Mouse (Mus musculus) small intestine, adult 2 months (tissue): ENCODE measurements around the gene Ahcyl1. TPM values are rescaled to one million over a fixed set of nuclear protein-coding genes. Genes with fewer than 3 reads are reported as not detected.
"Not testable (repeated sequence)": the region's sequence is repeated elsewhere in the genome, so short reads cannot be mapped to it uniquely, and the experiment has no call there.

Experiments used
- H3K27ac ChIP-seq: fragments of 200-500 bp; 2 replicates; pipeline ENCODE4 v1.5.1; 2012; ENCODE audit warnings: low read depth, low read length, control low read depth, inconsistent platforms; ENCODE audit not compliant: insufficient read depth
- H3K27me3 ChIP-seq: fragments of 200-500 bp; 2 replicates; pipeline ENCODE4 v1.6.1; 2012; ENCODE audit warnings: mild to moderate bottlenecking, moderate library complexity, low read length, inconsistent platforms; ENCODE audit not compliant: control insufficient read depth, insufficient read depth
- H3K36me3 ChIP-seq: fragments of 200-500 bp; 2 replicates; pipeline ENCODE4 v1.6.1; 2012; ENCODE audit warnings: mild to moderate bottlenecking, low read length, control low read depth, inconsistent platforms; ENCODE audit not compliant: control insufficient read depth, insufficient read depth
- H3K4me1 ChIP-seq: fragments of 200-500 bp; 2 replicates; pipeline ENCODE4 v1.6.1; 2012; ENCODE audit warnings: low read length, inconsistent platforms, mixed read lengths; ENCODE audit not compliant: control insufficient read depth, insufficient read depth, insufficient read length
- H3K4me3 ChIP-seq: fragments of 200-500 bp; 2 replicates; pipeline ENCODE4 v1.5.1; 2012; ENCODE audit warnings: low read depth, mild to moderate bottlenecking, control low read depth, inconsistent platforms, low read length, moderate library complexity
- CTCF ChIP-seq: fragments of 200-500 bp; IDR thresholded peaks from 2 replicates; pipeline ENCODE4 v1.5.1; 2012; ENCODE audit warnings: low read depth, mild to moderate bottlenecking, control low read depth, inconsistent platforms, low read length, moderate library complexity, mixed read lengths; ENCODE audit not compliant: insufficient replicate concordance, insufficient read length; ENCODE audit errors: extremely low read depth
- POLR2A ChIP-seq: fragments of 200-500 bp; IDR thresholded peaks from 2 replicates; pipeline ENCODE4 v1.6.1; 2012; ENCODE audit warnings: low read depth, mild to moderate bottlenecking, control low read depth, inconsistent platforms, low read length, moderate library complexity
- WGBS: fragments of 180-500 bp; shearing (Covaris S2); methylation state at CpG from one replicate; pipeline ENCODE4 v1.1.7; 2018; 5-methylcytosine and 5-hydroxymethylcytosine counted together
- polyA plus RNA-seq: library from polyadenylated mRNA; depleted of rRNA; stranded (reverse); fragments of >200 nt; gene quantifications from 2 replicates; pipeline ENCODE4 v1.2.3, GENCODE M21; 2012

Ahcyl1 gene
- polyA plus RNA-seq, 1 experiment = 31.6 TPM

DNA sequence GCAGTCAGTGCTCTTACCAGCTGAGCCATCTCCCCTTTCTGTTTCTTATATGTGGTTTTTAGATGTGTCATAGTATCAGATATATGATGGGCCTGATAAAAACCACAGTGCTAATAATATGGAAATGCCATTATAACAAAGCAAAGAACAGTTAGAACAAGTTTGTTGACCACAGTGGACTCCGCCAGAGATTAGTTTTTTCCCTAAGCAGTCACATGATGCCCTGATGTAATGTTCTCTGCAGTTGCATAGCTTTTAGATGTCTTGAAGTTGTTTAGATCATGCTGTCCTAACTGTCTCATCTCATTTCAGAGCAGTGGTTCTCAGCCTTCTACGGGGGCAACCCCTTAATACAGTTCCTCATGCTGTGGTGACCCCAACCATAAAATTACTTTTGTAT, 40.2 kb downstream of the Ahcyl1 start:
- Histone ChIP-seq H3K4me3 (no peak overlapping the region), H3K36me3 (peaks cover 9% of the 10 kb centered on the region; the same call in 1 of the 2 replicates), H3K27ac (no peak overlapping the region), H3K27me3 (no peaks in the 10 kb centered on the region), H3K4me1 (no peaks in the 10 kb centered on the region)
- TF ChIP-seq CTCF (no peak), POLR2A (no peak)
- 83% methylated on average over 2 of the region's 2 CpGs for WGBS

DNA sequence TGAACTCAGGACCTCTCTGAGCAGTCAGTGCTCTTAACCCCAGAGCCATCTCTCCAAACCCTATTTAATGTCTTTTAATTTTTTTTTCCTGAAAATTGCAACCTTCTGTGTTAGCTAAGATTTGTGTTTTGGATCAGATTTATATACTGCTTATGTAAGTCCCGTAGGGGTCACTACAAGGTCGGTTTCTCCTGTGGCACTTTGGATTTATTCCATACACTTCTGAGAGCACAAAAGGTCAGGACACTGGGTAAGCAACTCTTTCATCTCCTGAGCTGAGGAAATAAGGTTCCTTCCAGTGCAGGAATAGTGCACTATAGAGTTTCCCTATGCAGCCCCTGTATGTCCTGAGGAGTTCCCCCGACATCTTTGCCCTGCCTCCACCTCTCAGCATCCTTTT, 40.9 kb downstream of the Ahcyl1 start:
- TF ChIP-seq POLR2A = no peak
- no peak for TF ChIP-seq CTCF
- H3K27me3 ChIP-seq = no peaks in the 10 kb centered on the region
- H3K27ac ChIP-seq = no peak overlapping the region
- peaks cover 4% of the 10 kb centered on the region; the same call in 1 of the 2 replicates for H3K36me3 ChIP-seq
- 74% methylated on average over 3 of the region's 3 CpGs for WGBS
- no peak overlapping the region for H3K4me3 ChIP-seq
- H3K4me1 ChIP-seq = no peaks in the 10 kb centered on the region

GRCm38 (mm10) chr3:107654861-107655260, 41.5 kb downstream of the Ahcyl1 start:
- TF ChIP-seq CTCF (no peak), POLR2A (no peak)
- H3K27me3 ChIP-seq = no peaks in the 10 kb centered on the region
- no peak overlapping the region for H3K4me3 ChIP-seq
- WGBS = 68% methylated on average over 3 of the region's 3 CpGs
- H3K4me1 ChIP-seq = peaks cover 1% of the 10 kb centered on the region; the same call in 1 of the 2 replicates
- H3K27ac ChIP-seq = no peak overlapping the region
- H3K36me3 ChIP-seq = 0 out of 2 replicates have a peak, but pooled peaks cover 2% of the 10 kb centered on the region

DNA sequence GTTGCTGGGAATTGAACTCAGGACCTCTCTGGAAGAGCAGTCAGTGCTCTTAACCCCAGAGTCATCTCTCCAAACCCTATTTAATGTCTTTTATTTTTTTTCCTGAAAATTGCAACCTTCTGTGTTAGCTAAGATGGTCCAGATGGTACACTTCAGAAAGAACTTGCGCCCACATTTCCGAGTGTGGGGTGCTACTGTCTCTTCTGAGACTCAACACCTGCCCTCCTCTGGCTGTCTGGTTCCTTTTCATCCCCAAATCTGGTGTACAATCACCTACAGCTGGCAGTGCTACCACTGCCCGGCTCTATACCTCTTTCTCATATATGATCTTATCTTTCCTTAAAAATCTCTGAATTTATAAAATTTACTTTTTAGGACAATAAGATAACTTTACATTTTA, 43.4 kb downstream of the Ahcyl1 start:
- peaks cover 8% of the 10 kb centered on the region for H3K4me1 ChIP-seq
- no peaks in the 10 kb centered on the region for H3K36me3 ChIP-seq
- TF ChIP-seq POLR2A (no peak), CTCF (no peak)
- 93% methylated on average over 3 of the region's 3 CpGs for WGBS
- no peak overlapping the region for H3K27ac ChIP-seq
- no peak overlapping the region for H3K4me3 ChIP-seq
- no peaks in the 10 kb centered on the region for H3K27me3 ChIP-seq

GRCm38 (mm10) chr3:107650276-107650675, 46.1 kb downstream of the Ahcyl1 start:
- not testable (repeated sequence) for H3K4me3 ChIP-seq, H3K36me3 ChIP-seq, H3K4me1 ChIP-seq, H3K27ac ChIP-seq, H3K27me3 ChIP-seq
- 17% methylated on average over 5 of the region's 5 CpGs for WGBS

GRCm38 (mm10) chr3:107646947-107647346, 49.4 kb downstream of the Ahcyl1 start:
- H3K27ac ChIP-seq = no peak overlapping the region
- H3K4me3 ChIP-seq = no peak overlapping the region
- no peaks in the 10 kb centered on the region for H3K36me3 ChIP-seq
- TF ChIP-seq CTCF (no peak), POLR2A (no peak)
- no peaks in the 10 kb centered on the region for H3K27me3 ChIP-seq
- WGBS = 89% methylated on average over 3 of the region's 3 CpGs
- H3K4me1 ChIP-seq = peaks cover 8% of the 10 kb centered on the region

DNA sequence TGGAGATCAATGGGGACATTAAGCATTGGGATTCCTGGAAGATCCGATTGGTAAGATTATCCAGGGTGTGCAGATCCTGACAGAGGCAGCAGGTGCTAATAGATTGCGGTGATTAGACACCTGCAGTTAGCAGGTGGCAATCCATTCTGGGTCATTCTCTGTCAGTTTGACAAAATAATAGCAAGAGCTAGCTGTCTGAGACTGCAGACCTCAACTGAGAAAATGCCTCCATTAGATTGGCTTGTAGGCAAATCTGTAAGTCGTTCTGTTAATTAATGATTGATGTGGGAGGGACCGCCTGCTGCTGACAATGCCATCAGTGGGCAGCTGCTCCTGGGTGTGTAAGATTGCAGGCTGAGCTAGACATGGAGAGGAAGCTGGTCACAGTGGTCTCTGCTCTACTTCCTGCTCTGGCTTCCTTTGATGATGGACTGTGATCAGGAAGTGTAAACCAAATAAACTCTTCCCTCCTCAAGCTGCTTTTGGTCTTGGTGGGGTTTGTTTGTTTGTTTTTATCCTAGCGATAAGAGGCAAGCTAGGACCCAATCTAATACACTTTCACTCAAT, 58.7 kb downstream of the Ahcyl1 start:
- Histone ChIP-seq H3K27me3 (no peaks in the 10 kb centered on the region), H3K4me1 (peaks cover 3% of the 10 kb centered on the region; the same call in 1 of the 2 replicates), H3K36me3 (no peaks in the 10 kb centered on the region), H3K27ac (no peak overlapping the region), H3K4me3 (no peak overlapping the region)
- WGBS = 20% methylated on average over 5 of the region's 5 CpGs
- TF ChIP-seq POLR2A (no peak), CTCF (no peak)

DNA sequence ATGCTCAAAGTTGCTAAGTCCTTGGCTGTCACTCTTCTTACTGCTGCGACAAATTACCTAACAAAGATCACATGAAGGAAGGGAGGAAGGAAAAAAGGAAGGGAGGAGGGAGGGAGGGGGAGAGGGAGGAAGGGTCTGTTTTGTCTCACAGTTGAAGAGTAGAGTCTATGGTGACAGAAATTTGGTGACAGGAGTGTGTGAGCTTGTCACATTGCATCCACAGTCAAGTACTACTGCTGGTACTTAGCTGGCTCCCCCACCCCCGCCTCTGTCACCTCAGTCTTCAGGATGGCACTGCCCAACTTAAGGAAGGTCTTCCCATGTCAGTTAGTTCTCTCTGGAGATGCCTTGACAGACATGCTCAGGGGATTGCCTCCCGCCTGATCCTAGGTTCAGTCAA, 60.1 kb downstream of the Ahcyl1 start:
- no peaks in the 10 kb centered on the region for H3K36me3 ChIP-seq
- peaks cover 3% of the 10 kb centered on the region; the same call in 1 of the 2 replicates for H3K4me1 ChIP-seq
- 89% methylated on average over 3 of the region's 3 CpGs for WGBS
- no peak overlapping the region for H3K4me3 ChIP-seq
- H3K27ac ChIP-seq = no peak overlapping the region
- no peaks in the 10 kb centered on the region for H3K27me3 ChIP-seq
- TF ChIP-seq POLR2A = no peak
- TF ChIP-seq CTCF = no peak
